Mouse (Mus musculus) activated CD4-positive, CD25-positive, alpha-beta regulatory T cell, adult 4 months (primary cell): ENCODE results near the gene Vtcn1. TPM values are rescaled to one million over a fixed set of nuclear protein-coding genes. Genes with fewer than 3 reads are reported as not detected.
"Not testable (repeated sequence)": the region's sequence is repeated elsewhere in the genome, so short reads cannot be mapped to it uniquely, and the experiment has no call there.

Experiments
- ATAC-seq: one replicate; pipeline ENCODE4 v1.8.0; 2017
- polyA plus RNA-seq, 2 experiments: library from polyadenylated mRNA; unstranded; fragments of 100-300 nt; shearing (Covaris generic); gene quantifications; one replicate each; pipeline ENCODE4 v1.2.1; 2017

Gene Vtcn1
- polyA plus RNA-seq = not detected

DNA sequence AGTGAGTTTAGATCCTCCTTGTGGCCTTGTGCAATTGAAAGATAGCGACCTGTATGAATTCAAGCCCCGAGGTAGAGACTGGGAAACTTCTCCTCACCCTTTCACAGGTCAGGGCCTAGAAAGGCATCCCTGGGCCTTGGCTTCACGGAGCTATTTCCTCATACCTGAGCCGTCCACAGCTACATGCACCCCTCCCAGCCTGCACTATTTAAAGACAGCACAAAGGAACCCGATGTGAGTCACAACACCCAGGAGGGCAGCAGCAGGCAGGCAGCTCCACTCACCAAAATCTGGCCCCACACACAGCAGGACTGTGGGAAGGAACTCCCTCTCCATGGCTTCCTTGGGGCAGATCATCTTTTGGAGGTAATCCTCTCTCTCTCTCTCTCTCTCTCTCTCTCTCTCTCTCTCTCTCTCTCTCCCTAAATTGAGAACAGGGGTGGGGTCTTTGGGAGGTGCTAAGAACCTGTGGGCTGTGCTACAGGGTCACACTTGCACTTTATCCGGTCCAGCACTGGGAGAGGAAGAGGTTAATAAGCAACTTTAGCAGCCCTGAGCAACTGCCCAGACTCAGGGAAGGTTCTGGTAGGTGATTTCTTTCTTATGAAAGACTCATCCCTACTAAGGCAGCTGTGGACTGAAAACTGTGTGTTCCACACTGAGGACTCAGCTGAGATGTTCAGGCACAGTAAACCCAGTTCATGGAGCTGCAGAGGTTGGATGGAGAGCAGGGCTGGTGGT lies at the start of gene Vtcn1:
TSS of gene Vtcn1 (plus strand) at position 235 of the 741 bp plus-strand sequence.
- ATAC-seq = no peak

DNA sequence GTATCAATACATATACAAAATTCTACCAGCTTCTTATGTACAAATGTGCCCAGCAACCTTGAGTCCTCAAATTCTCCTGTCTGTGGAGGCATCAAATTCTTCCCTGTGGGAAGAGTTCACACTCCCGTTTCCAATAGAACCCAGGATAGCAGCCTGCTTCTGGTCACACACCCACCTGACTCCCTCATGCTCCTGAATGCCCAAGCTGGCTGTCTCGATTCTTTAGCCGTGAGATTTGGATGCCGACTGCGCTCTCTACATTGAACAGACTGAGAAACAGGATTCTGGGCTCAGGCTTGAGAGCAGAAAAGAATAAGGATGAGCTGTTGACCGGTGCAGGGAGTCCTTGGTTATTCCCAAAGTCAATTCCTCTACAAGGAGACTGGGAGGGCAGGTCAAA lies 48.3 kb upstream of the Vtcn1 start:
- ATAC-seq = no peak

DNA sequence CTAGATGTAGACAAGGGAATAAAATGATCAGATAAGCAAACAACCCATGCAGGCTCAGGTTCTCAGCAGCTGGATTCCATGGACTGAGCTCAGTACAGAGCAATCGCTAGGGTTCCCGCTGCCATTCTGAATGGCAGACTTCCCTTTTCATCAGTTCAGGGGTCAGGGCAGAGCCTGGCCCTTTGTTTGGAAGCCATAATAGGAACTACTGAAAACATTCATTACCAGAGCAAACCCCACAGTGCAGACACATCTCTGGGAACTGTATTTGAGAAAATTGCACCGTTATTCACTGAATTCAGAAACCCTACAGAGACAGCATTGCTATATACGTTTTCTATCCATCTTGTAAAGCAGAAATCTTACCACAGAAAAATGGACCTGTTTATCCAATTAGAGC lies 47.7 kb upstream of the Vtcn1 start:
- no peak for ATAC-seq

DNA sequence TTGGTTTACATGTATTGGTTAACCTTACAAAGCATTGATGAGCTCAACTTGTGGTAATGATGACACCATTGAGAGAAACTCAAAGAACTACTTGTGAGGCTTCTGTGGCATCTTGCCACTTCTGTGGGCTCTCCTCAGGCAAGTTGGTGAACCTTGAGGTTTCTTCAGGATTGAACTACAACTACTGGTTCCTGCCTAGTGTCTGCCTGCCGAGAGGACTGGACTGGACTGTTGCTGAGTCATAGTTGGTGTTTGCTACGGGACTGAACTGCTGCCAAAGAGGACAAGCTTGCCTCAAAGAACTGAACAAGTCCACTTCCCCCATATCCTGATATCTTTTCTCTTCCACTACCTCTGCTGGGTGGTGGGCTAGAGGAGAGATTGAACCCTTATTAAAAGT lies 39.2 kb upstream of the Vtcn1 start:
- no peak for ATAC-seq

- no peak for ATAC-seq
Measured at GRCm38 (mm10) chr3:100791670-100792069, 33.6 kb upstream of the Vtcn1 start.

DNA sequence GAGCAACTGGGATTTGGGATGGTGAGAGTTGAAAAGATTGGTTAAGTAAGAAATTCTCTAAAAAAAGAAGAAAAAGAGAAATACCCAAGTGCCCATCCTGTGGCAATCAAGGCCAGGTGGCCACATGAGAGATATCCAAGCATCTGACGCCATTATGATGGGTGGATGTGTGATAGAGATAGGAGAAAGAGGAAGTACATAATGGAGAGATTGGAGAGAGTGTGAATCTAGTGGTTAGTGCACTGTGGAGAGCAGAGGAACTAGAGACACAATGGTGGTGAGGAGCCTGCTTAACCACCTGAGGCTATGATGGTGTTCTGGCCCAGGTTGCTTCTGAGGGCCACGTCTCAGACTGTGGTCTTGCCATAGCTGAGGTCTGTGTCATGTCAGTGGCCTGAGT lies 31.9 kb upstream of the Vtcn1 start:
- ATAC-seq = no peak

DNA sequence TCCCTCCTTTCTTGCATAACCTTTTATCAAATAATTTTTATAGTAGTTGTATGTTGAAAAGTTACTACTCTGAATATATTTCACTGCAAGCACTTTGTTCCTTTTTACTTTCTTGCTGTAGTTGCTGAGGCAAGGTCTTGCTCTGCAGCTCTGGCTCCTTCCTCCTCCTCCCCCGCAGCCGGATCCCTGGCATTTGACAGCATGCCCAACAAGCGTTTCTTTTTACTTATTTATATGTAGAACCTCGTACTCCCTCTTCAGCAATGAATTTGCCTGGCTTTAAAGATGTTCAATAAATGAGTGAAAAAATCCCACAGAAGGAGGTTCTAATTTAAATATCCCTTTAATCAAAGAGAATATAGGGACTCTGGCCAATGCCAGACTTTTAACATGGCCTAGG lies 28.7 kb upstream of the Vtcn1 start:
- ATAC-seq = no peak

- no peak for ATAC-seq
Measured at GRCm38 (mm10) chr3:100797166-100798145, 27.8 kb upstream of the Vtcn1 start.

DNA sequence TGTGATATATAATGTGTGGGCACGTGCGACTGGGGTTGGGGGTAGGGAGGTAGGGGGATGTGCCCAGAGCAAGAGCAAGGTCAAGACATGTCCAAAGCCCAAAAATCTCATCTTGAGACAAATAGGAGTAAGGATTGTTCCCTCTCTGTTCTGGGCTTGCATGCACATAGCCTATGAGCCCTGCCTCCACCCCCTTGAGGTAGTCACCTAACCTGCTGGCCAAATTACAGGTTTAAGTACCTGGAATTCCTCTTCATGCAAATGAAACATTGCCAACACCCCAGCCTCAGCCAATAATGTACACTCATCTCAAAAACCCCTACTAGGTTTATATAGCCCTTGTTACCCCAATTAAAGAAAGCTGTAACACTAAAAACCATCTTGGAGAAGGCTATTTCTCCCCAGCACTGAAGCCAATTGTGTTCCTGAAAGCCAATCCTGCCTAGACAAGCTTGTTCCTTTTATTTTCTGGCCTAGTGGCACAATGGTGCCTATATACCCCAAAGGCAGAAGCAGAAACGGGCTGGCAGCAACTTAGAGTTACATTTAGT lies 26.3 kb upstream of the Vtcn1 start:
- no peak for ATAC-seq

DNA sequence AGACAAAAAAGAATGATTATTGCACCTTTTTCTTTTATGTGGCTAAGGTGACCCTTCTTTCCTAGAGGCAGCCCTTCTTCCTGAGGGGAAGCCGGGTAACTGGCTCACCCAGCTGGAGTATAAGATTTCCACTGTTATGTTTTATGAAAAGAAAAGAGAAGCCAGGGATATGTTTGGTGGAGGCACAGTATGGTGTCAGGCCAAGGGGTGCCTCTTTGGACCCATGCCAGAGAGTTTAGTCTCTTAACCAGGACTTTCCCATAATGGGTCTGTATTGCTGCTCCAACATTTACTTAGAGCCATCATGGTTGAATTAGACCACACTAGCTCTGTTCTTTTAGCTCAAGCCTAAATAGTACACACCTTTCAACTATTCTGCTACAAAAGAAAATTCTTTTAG lies 20.3 kb upstream of the Vtcn1 start:
- no peak for ATAC-seq

GRCm38 (mm10) chr3:100805925-100806324 lies 19.3 kb upstream of the Vtcn1 start:
- no peak for ATAC-seq

DNA sequence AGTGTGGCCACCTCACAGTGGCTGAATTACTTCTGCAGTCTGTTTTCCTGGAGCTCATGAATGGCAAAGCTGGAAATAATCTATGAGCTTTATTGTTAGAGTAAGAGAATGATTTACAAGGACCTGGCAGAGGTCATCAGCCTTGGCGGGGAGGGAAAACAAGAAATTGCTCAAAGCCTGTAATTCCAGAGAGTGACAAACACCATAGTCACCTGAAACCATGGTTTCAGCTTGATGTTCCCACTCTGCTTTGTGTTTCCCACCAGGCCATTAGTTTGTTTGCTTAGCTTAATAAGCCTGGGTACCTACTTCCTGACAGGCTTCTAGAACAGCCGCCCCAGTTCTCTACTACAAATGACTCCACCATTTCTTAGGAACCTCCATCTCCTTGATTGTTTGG lies 14.8 kb upstream of the Vtcn1 start:
- no peak for ATAC-seq

DNA sequence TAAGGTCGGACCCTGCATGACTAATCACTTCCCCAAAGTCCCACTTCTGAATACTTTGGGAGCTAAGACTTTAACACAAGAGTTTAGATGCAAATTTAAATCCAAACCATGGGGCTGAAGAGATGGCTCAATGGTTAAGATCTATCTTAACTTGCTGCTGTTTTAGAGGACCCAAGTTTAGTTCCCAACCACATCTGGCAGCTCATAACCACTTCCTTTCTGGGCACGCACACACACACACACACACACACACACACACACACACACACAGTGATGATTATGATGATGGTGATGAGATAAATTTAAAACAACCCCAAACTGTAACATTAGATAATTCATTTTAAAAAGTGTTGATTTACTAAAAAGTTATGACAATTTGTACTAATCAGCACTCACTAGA lies 13.4 kb upstream of the Vtcn1 start:
- ATAC-seq = peak; percentile 81

DNA sequence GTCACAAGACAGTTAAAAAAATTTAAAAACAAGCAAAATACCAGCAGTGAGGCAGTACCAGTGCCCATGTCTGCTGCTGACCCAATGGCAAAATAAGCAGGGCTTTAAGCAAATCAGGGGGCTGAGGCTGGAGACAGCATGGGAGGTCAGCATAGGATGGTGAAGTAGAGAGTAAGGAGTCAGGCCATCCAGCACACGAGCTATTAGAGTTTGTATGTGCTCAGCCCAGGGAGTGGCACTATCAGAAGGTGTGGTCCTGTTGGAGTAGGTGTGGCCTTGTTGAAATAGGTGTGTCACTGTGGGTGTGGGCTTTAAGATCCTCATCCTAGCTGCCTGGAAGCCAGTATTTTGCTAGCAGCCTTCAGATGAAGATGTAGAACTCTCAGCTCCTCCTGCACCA lies 9.8 kb upstream of the Vtcn1 start:
- not testable (repeated sequence) for ATAC-seq

DNA sequence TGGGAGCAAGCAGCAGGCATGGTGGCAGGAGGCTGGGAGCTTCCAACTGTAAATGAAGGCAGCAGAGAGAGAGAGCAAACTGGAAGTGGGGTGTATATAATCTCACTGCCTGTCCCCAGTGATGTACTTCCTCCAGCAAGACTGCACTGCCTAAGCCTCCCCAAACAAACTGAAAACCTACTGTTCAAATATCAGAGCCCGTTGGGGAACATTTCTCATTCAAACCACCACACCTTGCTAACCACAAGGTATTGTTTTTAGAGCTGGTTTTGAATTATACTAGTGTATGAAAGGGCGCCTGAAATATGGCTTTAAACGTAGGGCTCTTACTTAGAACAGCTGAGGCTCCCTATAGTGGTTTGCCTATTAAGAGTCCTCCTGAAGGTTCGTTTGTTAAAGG lies 6.5 kb upstream of the Vtcn1 start:
- peak; percentile 52 for ATAC-seq

GRCm38 (mm10) chr3:100819571-100819970 lies 5.7 kb upstream of the Vtcn1 start:
- peak; percentile 65 for ATAC-seq

DNA sequence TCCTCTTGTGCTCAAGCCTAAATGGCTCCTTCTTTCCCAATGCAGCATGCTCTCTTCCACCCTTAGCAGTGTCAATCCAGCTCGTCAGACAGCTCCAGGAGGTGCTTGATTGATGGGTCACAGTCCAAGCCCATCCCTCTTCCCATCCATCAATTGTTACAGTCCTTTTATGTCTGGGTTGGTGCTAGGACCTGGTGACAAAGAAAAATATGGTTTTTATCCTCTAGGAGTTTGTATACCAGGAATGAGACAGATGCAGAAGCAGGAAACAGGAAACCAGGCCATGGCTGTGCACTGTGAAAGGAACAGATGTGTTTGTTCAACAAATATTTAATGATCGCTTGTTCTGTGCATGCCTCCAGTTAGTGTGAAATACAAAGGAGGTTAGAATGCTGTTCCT lies 4.4 kb upstream of the Vtcn1 start:
- no peak for ATAC-seq

DNA sequence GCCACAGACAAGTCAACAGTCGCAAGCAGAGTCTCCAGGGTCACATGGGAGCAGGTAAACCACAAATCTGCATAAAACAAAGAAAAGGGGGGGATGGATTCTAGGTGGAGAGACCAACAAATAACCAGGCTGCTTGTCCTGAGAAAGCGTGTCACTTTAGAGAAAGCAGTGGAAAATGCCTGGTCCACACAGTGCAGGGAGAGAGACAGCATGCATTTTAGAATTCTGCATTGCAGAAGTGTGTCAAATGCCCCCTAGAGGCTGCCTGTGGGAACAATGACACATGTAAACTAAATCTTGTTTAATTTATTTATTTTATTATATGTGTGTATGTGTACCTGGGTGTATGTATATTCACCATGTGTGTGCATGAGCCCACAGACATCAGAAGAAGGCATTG lies 4.0 kb upstream of the Vtcn1 start:
- no peak for ATAC-seq

DNA sequence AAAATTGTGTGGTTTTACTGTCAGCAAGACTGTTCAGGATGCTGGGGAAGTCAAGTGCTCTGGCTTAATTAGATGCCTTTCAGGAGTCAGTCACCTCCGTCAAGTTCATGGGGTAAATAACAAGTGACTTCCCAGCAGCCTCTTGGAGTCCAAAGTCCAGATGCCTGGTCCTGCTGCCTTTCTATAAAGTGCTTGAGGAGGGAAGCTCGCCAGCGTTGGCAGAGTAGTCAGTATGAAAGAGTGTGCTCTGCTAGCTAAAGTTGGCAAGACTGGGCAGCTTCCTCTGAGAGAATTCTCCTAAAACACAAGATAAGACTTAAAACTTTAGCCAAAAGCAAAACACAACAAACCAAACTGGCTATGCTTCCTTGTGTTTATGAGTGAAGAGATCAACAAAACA lies 18.5 kb downstream of the Vtcn1 start:
- ATAC-seq = no peak

- no peak for ATAC-seq
Measured at GRCm38 (mm10) chr3:100844366-100844765, 19.1 kb downstream of the Vtcn1 start.

- ATAC-seq = no peak
Measured at GRCm38 (mm10) chr3:100848348-100848747, 23.1 kb downstream of the Vtcn1 start.

- no peak for ATAC-seq
Measured at GRCm38 (mm10) chr3:100850468-100850867, 25.2 kb downstream of the Vtcn1 start.

- no peak for ATAC-seq
Measured at GRCm38 (mm10) chr3:100856050-100856815, 31.0 kb downstream of the Vtcn1 start.
